Mouse (Mus musculus) heart, embryonic 12.5 days (tissue): Measurements from ENCODE around the gene Aldh3a1. TPM values are rescaled to one million over a fixed set of nuclear protein-coding genes. Genes with fewer than 3 reads are reported as not detected.

ENCODE experiments used
- ATAC-seq: fragments of 200-750 bp; cut with Nextera tagmentation; 2 replicates; pipeline ENCODE4 v1.8.0; 2017; ENCODE audit warnings: moderate TSS enrichment, moderate library complexity; ENCODE audit not compliant: insufficient number of reproducible peaks, low FRiP score
- H3K27ac ChIP-seq: fragments of 300-500 bp; sonication (generic); 2 replicates; pipeline ENCODE4 v1.5.1; 2016; ENCODE audit warnings: mild to moderate bottlenecking, moderate library complexity; ENCODE audit not compliant: poor library complexity, severe bottlenecking
- H3K27me3 ChIP-seq: fragments of 300-500 bp; sonication (generic); replicated peaks from 2 replicates; pipeline ENCODE4 v1.6.1; 2016; ENCODE audit warnings: mild to moderate bottlenecking, moderate library complexity
- H3K36me3 ChIP-seq: fragments of 300-500 bp; sonication (generic); 2 replicates; pipeline ENCODE4 v1.6.1; 2016; ENCODE audit warnings: mild to moderate bottlenecking, moderate library complexity
- H3K4me1 ChIP-seq: fragments of 300-500 bp; sonication (generic); replicated peaks from 2 replicates; pipeline ENCODE4 v1.6.1; 2016; ENCODE audit warnings: mild to moderate bottlenecking
- H3K4me2 ChIP-seq: fragments of 300-500 bp; sonication (generic); 2 replicates; pipeline ENCODE4 v1.6.1; 2016; ENCODE audit warnings: mild to moderate bottlenecking, moderate library complexity
- H3K4me3 ChIP-seq: fragments of 300-500 bp; sonication (generic); 2 replicates; pipeline ENCODE4 v1.5.1; 2016; ENCODE audit warnings: mild to moderate bottlenecking
- H3K9ac ChIP-seq: fragments of 300-500 bp; sonication (generic); 2 replicates; pipeline ENCODE4 v1.6.1; 2016; ENCODE audit warnings: mild to moderate bottlenecking, moderate library complexity
- H3K9me3 ChIP-seq: fragments of 300-500 bp; sonication (generic); replicated peaks from 2 replicates; pipeline ENCODE4 v1.6.1; 2016; ENCODE audit warnings: mild to moderate bottlenecking, moderate library complexity
- WGBS: fragments of 180-500 bp; shearing (Covaris S2); methylation state at CpG from one replicate; pipeline ENCODE4 v1.1.7; 2016; 5-methylcytosine and 5-hydroxymethylcytosine counted together
- polyA plus RNA-seq: library from polyadenylated mRNA; unstranded; fragments of >200 nt; fragmentation: Nextera tagmentation; extraction: Ambion mirVana; gene quantifications from 2 replicates; pipeline ENCODE4 v1.2.1, GENCODE M21; 2016

The Aldh3a1 gene
- polyA plus RNA-seq, 1 experiment from 2014 or later, result not detected

GRCm38 (mm10) chr11:61251741-61252140 lies 44.4 kb downstream of the Aldh3a1 start:
- Histone ChIP-seq H3K9me3 (no peaks in the 10 kb centered on the region), H3K36me3 (peaks cover 58% of the 10 kb centered on the region), H3K4me3 (no peak overlapping the region), H3K4me1 (peaks cover 12% of the 10 kb centered on the region), H3K27me3 (no peaks in the 10 kb centered on the region), H3K9ac (no peak overlapping the region), H3K27ac (no peak overlapping the region), H3K4me2 (no peak overlapping the region)
- no peak for ATAC-seq
- 69% methylated on average over 10 of the region's 10 CpGs for WGBS

GRCm38 (mm10) chr11:61252807-61253206 lies 45.5 kb downstream of the Aldh3a1 start:
- peaks cover 55% of the 10 kb centered on the region for H3K36me3 ChIP-seq
- no peaks in the 10 kb centered on the region for H3K27me3 ChIP-seq
- H3K27ac ChIP-seq, result no peak overlapping the region
- no peak overlapping the region for H3K9ac ChIP-seq
- no peak overlapping the region for H3K4me3 ChIP-seq
- WGBS, result 42% methylated on average over 12 of the region's 12 CpGs
- no peaks in the 10 kb centered on the region for H3K9me3 ChIP-seq
- peak overlapping the region; percentile 34; the same call in 1 of the 2 replicates for H3K4me2 ChIP-seq
- peaks cover 21% of the 10 kb centered on the region for H3K4me1 ChIP-seq
- 0 out of 2 replicates have a peak, but pooled peaks have one; percentile 53 for ATAC-seq

- Histone ChIP-seq H3K27ac (no peak overlapping the region), H3K27me3 (no peaks in the 10 kb centered on the region), H3K36me3 (peaks cover 72% of the 10 kb centered on the region), H3K4me3 (no peak overlapping the region), H3K9me3 (no peaks in the 10 kb centered on the region), H3K4me2 (no peak overlapping the region), H3K9ac (no peak overlapping the region), H3K4me1 (peaks cover 10% of the 10 kb centered on the region)
- ATAC-seq, result no peak
- WGBS, result 92% methylated on average over 6 of the region's 6 CpGs
Observed at GRCm38 (mm10) chr11:61259106-61259505, 51.8 kb downstream of the Aldh3a1 start.

GRCm38 (mm10) chr11:61262516-61262915 lies 55.2 kb downstream of the Aldh3a1 start:
- Histone ChIP-seq H3K27ac (no peak overlapping the region), H3K27me3 (no peaks in the 10 kb centered on the region), H3K36me3 (peaks cover 51% of the 10 kb centered on the region), H3K4me2 (no peak overlapping the region), H3K9me3 (no peaks in the 10 kb centered on the region), H3K9ac (no peak overlapping the region), H3K4me3 (no peak overlapping the region), H3K4me1 (peaks cover 4% of the 10 kb centered on the region; the same call in 1 of the 2 replicates)
- WGBS, result 92% methylated on average over 14 of the region's 14 CpGs
- no peak for ATAC-seq

GRCm38 (mm10) chr11:61263841-61264240 lies 56.5 kb downstream of the Aldh3a1 start:
- WGBS, result 71% methylated on average over 1 of the region's 1 CpGs
- Histone ChIP-seq H3K9me3 (no peaks in the 10 kb centered on the region), H3K9ac (no peak overlapping the region), H3K4me1 (no peaks in the 10 kb centered on the region), H3K36me3 (peaks cover 40% of the 10 kb centered on the region), H3K27ac (no peak overlapping the region), H3K4me3 (no peak overlapping the region), H3K4me2 (no peak overlapping the region), H3K27me3 (no peaks in the 10 kb centered on the region)
- no peak for ATAC-seq

- Histone ChIP-seq H3K27ac (peak within 1 kb of the TSS; percentile 94), H3K4me1 (no peaks in the 10 kb centered on the region), H3K27me3 (no peaks in the 10 kb centered on the region), H3K4me2 (peak within 1 kb of the TSS; percentile 86), H3K36me3 (peaks cover 17% of the 10 kb centered on the region), H3K9ac (peak within 1 kb of the TSS; percentile 89), H3K9me3 (no peaks in the 10 kb centered on the region), H3K4me3 (peak within 1 kb of the TSS; percentile 90)
- WGBS, result under 1% methylated on average over 58 of the region's 58 CpGs
- peak; percentile 100 for ATAC-seq
Observed at GRCm38 (mm10) chr11:61266551-61267533, 59.5 kb downstream of the Aldh3a1 start, which contains the start of gene Aldh3a2. Gene Aldh3a2, minus strand, starts transcription at chr11:61267464.

Other genes with a start within 250 kb of the Aldh3a1 start
- gene Kcnj12, start 185.0 kb upstream of the Aldh3a1 start, polyA plus RNA-seq, result 3.8 and 4.3 TPM in 2 replicates
- 1.5 and 2.2 TPM in 2 replicates for gene Tnfrsf13b, start 80.8 kb upstream of the Aldh3a1 start, polyA plus RNA-seq
- gene Usp22, start 32.5 kb upstream of the Aldh3a1 start, polyA plus RNA-seq, result 106 and 112 TPM in 2 replicates
- gene Aldh3a2, start 59.9 kb downstream of the Aldh3a1 start, polyA plus RNA-seq, result 32.0 and 33.1 TPM in 2 replicates
- not detected in 2 replicates for gene Slc47a2, start 135.3 kb downstream of the Aldh3a1 start, polyA plus RNA-seq
- 26.1 and 27.4 TPM in 2 replicates for gene Slc47a1, start 170.8 kb downstream of the Aldh3a1 start, polyA plus RNA-seq
- gene Rnf112, start 246.6 kb downstream of the Aldh3a1 start, polyA plus RNA-seq, result 0.17 and 0.42 TPM in 2 replicates